22 mouse cellular contexts compared by ENCODE assay signal in the genomic region with DNA sequence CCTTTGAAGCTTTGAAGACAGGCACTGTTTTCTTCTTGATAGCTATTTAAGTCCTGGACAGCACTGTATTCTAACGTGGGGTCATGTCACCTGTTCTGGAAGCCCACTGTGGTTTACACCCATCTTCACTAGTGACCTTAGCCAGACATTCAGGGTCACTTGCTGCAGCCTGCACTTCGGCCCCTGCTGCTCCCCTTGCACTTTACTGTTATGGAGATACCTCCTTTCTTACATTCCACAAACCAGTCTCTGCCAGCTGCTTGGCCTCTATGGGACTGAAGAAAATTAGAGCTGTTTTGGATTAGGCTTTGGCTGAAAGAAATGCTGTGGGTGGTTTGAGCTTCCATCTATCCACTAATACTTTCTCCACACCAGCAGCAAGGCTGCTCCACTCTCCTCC.
DNase-seq lines count a peak whose midpoint lies in the region; TF ChIP-seq lines count a peak whose summit lies in the region.
"Had no signal": no experiment of that assay in that cellular context is flagged by ENCODE, and none has a peak within 500 bp of the region (broad histone marks: within the 10 kb centered on the region; RNA-seq: fewer than 3 reads in every experiment).

No protein-coding gene starts in this region.

- no peak for TF ChIP-seq POLR2A in olfactory bulb, adult 2 months (IDR thresholded peaks at IDR 0.05; ENCODE audit: insufficient read depth, low read depth, low read length)

- no peak for TF ChIP-seq CTCF in olfactory bulb, adult 2 months (IDR thresholded peaks at IDR 0.05; ENCODE audit: insufficient read depth, low read depth, low read length)

- no peak overlapping the region for H3K4me3 ChIP-seq in olfactory bulb, adult 2 months (ENCODE audit: insufficient read depth, low read depth, low read length)
- H3K4me3 ChIP-seq: forebrain, embryonic 12.5 days; gastrocnemius, adult 2 months; heart, embryonic 10.5 days; intestine, embryonic 15.5 days; left cerebral cortex, adult 2 months; limb, embryonic 15.5 days; megakaryocyte, embryonic 14.5 days; neural tube, embryonic 15.5 days had no signal

- H3K27ac ChIP-seq in olfactory bulb, adult 2 months (ENCODE audit: insufficient read depth, low read depth, low read length), result peak overlapping the region; percentile 81
- H3K27ac ChIP-seq: forebrain, embryonic 12.5 days; gastrocnemius, adult 2 months; heart, embryonic 10.5 days; hindbrain, embryonic 14.5 days; intestine, embryonic 15.5 days; left cerebral cortex, adult 2 months; limb, embryonic 15.5 days; liver, embryonic 14.5 days; neural tube, embryonic 15.5 days had no signal

- peak; percentile 2 for DNase-seq in kidney, adult 9 months
- DNase-seq in kidney, postnatal 36 days, result no peak
- peak; percentile 64 for DNase-seq in ES-CJ7 (ENCODE audit: low read depth, low spot score)
- DNase-seq in R1 (ENCODE audit: low read depth, low spot score), result peak; percentile 49
- no peak for DNase-seq in spleen, postnatal 4 days (ENCODE audit: low spot score in 2 of 2)
- no peak for DNase-seq in kidney, postnatal 10 days
- DNase-seq: adrenal gland, postnatal 10 days; gastrocnemius, adult 2 months; heart, postnatal 4 days; kidney, postnatal 4 days; left cerebral cortex, postnatal 4 days; lung, embryonic 14.5 days had no signal

- 37% methylated on average over 2 of the region's 2 CpGs for WGBS in olfactory bulb, adult 2 months

- H3K4me1 ChIP-seq in olfactory bulb, adult 2 months (ENCODE audit: control insufficient read depth, insufficient read depth, low read length), result peaks cover 5% of the 10 kb centered on the region
- H3K4me1 ChIP-seq: heart, embryonic 10.5 days; intestine, embryonic 15.5 days; megakaryocyte, embryonic 14.5 days had no signal

Comparison
In these comparisons a context has a peak if more than half of its experiments do, and no peak if none do; other contexts are left out.
1. DNase-seq: peak in kidney, adult 9 months (single experiment), ES-CJ7 (single experiment) and R1 (single experiment); none in kidney, postnatal 36 days (0 of 2), spleen, postnatal 4 days (0 of 2) and kidney, postnatal 10 days (single experiment).